Mouse (Mus musculus) layer of hippocampus, postnatal 25 days (tissue): Measurements from ENCODE around the gene Wdr38. TPM values are rescaled to one million over a fixed set of nuclear protein-coding genes. Genes with fewer than 3 reads are reported as not detected.

Experiments
- DNase-seq, 2 experiments: peaks; one replicate each; pipeline ENCODE4 v3.0.0; 2022; ENCODE audit warnings: mixed read lengths in 2 of 2, low spot score in 1 of 2; ENCODE audit errors: extremely low spot score in 1 of 2
- total RNA-seq, 2 experiments: library from RNA; stranded (reverse); gene quantifications; 2 replicates each; pipeline ENCODE4 v1.2.3; 2021

Gene Wdr38
- under 1 TPM; 0.49 to 0.75 TPM for total RNA-seq

GRCm38 (mm10) chr2:38997386-38998374 is at the start of gene Wdr38:
Gene Wdr38 (plus strand): TSS chr2:38997476.
- DNase-seq, result peak; percentile 90

DNA sequence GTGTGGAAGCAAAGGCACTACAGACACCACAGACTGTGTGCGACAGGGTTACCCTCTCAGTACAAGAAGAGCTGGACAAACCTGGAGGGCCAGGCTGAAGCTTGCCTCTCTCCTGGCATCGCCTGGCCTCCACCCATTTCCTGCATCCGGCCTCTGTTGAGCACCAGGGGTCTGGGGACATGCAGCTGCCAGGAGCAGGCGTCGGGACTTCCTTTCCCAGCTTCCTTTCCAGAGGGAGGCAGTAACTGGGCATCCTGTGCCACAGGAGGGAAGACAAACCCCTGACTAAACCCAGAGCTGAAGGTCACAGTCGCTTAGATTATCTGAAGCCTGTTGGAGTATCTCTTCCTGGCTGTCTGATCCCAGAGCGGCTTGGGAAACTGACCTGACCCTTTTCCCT is 49.7 kb upstream of the Wdr38 start:
- DNase-seq, result no peak

GRCm38 (mm10) chr2:38950281-38950719 is 47.0 kb upstream of the Wdr38 start:
- peak; percentile 43 to 74 for DNase-seq

GRCm38 (mm10) chr2:38953152-38953883 is 44.0 kb upstream of the Wdr38 start:
- peak; percentile 41 to 49 for DNase-seq

DNA sequence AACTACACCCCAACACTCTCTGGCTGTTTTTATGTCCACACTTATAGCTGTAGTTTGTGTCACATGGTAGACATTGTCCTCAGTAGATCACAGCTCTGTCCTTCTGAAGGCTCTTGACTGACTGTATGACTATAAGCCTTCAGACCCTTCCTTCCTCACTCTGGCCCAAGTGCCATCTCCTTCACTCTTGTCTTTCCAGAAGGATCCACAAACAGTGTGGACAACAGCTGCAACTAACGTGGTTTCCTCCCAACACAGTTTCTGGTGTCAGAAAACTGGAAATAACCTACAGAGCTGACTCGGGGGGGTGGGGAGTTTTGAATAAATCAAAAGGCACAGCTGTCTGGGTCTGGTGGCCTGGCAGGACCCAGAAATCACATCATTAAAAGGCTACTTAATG is 41.2 kb upstream of the Wdr38 start:
- no peak for DNase-seq

- DNase-seq, result no peak
These were observed 39.5 kb upstream of the Wdr38 start for GRCm38 (mm10) chr2:38957671-38958223.

GRCm38 (mm10) chr2:38964198-38964597 is 33.1 kb upstream of the Wdr38 start:
- DNase-seq, result no peak

DNA sequence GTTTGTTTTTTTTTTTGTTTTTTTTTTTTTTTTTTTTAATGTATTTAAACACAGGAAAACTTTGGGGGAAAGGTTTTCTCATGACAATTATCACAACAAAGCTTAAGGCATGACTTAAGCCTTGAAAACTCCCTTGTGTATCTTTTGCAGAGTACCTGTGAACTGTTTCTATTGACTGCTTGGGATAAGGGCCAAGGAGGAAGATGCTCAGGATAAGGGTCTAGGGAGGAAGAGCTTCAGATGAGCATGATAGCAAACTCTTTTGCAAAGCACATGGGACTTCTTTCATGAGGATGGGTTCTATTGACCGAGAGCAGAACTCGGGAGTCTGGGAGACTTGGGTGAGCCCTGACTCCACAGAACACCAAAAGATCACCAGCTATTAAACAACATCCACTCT is 27.6 kb upstream of the Wdr38 start:
- no peak for DNase-seq

- no peak for DNase-seq
These were observed 27.2 kb upstream of the Wdr38 start for GRCm38 (mm10) chr2:38970057-38970456.

DNA sequence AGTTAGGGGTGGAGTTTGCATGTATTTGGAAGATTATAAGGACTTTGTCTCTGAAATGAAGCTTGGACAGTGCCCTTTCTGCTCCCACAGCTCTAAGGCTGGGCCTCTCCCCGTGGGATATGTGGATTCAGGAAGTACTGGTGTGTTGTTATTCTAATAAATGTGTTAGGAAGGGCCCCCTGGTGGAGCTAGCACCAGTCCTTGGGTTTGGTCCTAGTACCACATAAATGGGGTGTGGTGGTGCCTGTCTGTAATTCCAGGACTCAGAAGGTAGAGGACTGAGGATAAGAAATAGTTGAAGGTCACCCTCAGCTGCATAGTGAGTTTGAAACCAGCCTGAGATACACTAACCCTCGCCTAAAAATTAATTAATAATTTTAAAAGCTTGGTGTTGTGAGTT is 24.1 kb upstream of the Wdr38 start:
- DNase-seq, result no peak

GRCm38 (mm10) chr2:38973701-38974100 is 23.6 kb upstream of the Wdr38 start:
- DNase-seq, result no peak

DNA sequence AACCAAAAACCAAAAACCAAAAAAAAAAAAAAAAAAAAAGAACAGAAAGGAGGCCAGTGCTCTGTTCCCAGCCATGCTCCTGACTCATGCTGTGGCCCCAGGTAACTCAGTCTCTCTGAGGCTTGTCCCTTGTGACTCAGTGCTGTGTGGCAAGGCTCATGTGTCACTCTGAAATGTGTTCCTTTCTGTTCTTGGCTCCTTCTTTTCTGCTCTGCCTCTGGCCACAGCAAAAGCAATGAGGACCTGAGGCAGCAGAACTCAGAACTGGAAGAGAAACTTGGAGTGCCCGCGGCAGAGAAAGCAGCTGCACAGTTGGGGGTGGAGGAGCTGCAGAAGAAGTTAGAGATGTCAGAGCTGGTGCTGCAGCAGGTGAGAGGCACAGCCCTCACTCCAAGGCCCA is 23.1 kb upstream of the Wdr38 start:
- DNase-seq, result no peak

DNA sequence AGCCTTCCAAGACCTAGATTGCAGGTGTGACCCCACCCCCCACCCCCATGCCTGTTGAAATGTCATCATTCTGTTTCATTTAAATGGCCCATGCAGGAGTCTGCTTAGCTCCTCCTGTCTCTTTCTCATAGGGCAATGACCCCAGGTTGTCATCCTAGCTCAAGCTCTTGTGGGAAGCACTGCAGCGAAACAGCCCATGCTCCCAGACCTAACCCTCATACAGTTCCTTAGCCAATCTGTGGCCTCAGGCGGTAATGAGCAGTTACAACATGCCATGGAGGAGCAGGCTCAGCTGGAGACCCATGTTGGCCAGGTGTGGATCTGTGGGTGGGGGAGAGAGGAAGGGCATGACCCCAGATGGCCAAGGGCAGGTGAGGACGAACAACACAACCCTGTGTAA is 22.1 kb upstream of the Wdr38 start:
- no peak for DNase-seq

GRCm38 (mm10) chr2:38975941-38976805 is 21.1 kb upstream of the Wdr38 start:
- DNase-seq, result no peak

DNA sequence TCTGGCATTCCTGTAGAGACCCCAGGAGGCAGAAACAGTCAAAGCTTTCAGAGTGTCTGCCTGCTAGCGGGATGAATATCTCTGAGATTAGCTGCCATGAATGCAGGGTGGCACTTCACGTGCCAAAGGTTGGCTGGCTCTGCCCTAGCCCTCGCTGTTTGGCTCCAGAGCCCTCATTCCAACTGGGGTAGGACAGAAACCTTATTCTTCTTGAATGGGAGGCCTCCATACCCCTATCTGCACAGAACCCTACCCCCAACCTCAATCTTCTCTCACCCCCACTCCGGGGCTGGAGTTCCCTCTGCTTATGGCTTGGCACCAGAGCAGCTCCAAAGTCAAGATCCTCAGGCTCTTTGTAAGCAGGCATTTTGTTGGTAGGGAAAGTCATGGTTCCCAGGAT is 19.4 kb upstream of the Wdr38 start:
- DNase-seq, result no peak

DNA sequence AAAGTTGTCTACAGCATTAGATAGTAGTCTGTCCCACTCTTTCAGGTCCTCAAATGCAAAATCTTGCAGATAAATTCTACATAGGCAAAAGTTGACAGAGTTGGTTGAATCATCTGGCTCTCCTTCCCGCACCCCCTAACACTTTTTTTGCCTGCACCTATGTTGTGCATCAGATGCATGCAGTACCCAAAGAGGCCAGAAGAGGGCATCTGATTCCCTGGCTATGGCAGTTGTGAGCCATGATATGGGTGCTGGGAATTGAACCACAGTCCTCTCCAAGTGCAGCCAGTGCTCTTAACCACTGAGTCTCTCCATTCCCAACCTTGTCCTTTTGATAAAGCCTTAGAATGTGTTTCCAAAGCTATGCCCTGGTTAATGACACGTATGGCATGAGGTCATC is 13.8 kb upstream of the Wdr38 start:
- no peak for DNase-seq

DNA sequence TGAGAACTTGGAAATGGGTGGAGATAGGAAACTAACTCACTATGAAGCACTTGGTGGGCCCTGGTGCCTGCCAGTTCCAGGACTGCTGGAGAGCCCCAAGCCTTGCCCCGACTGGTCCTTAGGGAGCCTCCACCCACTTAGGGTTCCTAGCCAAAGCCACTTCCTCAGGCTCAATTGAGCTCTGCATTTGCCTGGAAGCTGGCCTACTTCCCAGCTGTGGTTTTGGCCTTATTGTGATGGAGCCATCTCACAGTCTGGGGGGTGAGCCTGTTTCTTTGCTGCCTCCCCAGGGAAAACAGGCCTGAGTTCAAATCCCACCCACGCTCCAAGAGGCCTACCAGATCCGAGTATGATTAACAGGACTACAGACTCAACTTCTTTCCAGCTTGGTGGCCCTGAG is 10.7 kb upstream of the Wdr38 start:
- DNase-seq, result no peak

DNA sequence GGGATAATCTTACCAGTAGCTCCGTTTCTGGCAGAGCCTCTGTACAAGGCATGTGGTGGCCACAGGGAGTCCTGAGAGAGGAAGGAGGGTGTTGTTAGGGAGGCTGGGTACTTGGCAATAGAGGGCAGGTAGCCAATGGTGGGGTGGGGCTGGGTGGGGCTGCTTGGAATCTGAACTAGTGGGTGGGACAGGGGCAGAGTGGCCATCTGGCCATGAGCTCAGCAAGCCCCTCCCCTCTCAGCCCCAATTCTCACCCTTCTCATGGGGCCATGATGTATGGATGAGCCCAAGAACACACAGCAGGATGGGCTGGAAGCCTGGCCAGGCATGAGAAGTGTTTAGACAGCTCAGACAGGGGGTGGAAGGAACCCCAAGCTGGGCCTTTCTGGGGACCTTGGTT is 9.9 kb upstream of the Wdr38 start:
- no peak for DNase-seq

- no peak for DNase-seq
These were observed 9.3 kb upstream of the Wdr38 start for GRCm38 (mm10) chr2:38987803-38988510.

- DNase-seq, result no peak
These were observed 8.3 kb upstream of the Wdr38 start for GRCm38 (mm10) chr2:38988929-38989328.
